Mouse (Mus musculus) ZHBTc4 (cell line): Measurements from ENCODE around the gene Atp2c1.

Source experiments
- DNase-seq: peaks from one replicate; pipeline ENCODE4 v3.0.0-alpha.2; 2011; ENCODE audit warnings: low read depth, low spot score

Atp2c1 gene

DNA sequence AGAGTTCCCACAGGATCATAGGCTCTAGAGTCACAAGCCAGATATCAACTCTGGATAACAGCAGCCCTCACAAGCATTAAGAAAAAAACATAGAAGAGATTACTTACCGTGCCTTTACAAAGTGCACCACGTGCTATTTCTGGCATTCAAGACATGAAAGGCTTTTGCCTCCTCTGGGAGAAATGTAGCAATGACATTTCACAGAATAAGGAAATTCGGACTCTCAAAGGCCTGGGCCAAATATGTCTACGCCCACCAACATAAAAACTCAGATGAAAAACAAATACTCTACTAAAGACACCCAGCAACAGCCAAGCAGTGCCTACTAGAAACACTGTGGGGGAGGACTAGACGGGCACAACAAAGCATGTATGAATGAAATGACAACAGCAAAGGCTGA, 38.8 kb downstream of the Atp2c1 start:
- DNase-seq = no peak

DNA sequence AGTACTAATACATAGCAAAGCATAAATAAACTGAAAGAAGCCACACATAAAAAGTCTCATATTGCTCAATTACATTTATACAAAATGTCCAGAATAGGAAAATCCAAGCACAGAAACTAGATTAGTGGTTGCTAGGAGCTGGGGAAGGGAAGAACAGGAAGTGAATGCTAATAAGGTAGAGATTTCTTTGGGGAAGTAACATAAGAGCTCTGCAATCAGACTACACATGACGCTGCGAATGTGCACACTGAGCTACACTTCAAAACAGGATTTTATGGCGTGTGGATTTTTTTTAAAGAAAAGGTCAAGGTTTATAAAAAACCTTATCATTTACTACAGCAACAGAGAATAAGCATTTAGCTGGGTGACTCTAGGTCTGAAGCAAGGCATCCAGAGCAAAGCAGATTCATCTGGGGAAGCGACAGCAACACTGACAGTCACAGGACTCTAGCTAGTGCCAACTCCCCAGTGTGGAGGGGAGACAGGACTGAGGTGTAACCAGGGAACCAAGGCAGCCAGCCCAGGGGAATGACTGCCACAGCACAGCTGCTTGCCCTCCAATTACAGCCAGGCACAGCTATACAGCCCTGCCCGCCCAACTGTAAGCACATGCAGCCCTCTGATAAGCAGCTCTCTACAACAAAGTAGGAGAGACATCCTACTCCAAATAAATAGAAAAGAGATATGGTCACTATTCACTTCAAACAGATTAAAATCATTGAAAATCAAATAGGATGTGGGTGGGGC, 42.6 kb downstream of the Atp2c1 start:
- DNase-seq = no peak

DNA sequence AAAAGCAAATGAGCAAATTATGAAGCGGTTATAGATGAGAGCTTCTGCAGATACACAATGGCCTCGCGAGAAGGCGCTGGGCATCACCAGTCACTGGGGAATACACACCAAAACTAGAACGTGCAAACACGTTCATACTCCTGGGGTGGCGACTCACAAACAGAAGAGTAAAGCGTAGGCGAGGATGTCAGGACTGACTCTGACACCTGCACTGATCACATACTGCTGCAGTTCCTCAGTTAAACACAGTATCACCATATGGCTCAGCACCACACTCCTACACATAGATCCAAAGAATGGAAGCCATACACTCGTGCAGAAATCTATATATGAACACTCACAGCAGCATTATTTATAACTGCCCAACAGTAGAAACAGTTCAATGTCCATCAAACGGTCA, 43.2 kb downstream of the Atp2c1 start:
- no peak for DNase-seq

DNA sequence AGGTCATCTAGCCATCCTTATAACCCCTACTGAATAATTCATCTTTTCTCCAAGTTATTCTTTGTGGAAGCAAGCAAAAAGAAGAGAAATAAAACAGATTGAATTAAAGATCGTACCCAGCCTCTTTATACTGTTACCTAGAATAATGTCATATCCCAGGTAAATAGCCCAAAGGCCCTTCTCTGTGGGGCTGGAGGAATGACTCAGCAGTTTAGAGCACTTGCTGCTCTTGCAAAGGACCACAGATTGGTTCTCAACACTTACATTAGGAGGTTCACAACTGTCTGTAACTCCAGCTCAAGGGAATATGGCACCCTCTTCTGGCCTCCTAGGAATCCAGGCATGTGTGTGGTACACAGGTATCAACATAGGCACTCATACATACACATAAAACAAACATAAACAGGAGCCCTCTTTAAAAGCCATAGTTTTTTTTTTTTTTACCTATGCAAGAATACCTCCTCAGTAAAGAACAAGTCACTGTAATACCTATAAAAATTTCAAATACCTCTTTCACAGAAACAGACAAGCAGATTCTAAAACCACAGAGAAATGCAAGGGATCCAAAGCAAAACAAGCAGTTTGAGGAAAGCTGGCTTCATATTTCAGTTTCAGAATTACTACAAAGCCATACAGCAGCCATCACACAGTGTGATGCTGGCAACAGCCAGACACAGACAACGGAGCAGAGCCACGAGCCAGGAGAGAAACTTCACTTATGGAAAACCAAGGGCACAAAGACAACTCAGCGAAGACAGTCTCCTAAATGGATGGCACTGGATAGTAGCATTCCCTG, 44.2 kb downstream of the Atp2c1 start:
- no peak for DNase-seq

DNA sequence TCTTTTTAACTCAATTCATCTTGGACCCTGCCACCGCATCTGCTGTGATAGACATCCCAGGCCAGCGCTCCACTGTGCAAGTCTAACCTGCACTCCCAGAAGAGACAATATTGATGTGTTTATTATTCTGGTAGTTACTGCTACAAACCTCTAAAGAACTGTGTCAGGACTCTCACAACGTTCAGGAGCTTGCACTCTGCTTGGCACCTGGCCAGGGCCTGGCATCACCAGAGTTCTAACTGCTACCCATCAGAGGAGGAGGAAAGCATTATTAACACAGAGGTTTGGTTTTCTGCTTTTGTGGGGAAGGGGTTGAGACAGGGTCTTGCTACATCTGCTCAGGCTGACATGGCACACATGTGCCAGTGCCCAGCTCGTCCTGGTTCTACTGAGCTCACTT, 45.0 kb downstream of the Atp2c1 start:
- DNase-seq = no peak

DNA sequence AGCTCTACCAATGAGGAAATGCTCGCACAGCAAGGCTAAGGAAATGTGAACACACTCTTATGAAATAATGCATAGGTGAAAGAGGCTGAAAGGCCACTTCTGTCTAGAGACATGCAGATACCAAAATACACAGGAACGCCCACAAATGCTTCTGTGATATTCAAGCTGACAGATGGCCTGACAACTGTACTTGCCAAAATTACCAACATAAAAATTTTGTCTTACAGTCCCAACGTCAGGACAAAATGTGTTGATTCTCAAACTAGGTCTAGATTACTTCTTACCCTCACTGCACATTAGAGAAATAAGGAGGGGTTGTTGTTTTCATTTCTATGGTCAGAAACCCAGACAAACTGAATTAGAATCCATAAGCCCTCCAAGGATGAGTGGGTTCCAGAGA, 51.0 kb downstream of the Atp2c1 start:
- DNase-seq = no peak

DNA sequence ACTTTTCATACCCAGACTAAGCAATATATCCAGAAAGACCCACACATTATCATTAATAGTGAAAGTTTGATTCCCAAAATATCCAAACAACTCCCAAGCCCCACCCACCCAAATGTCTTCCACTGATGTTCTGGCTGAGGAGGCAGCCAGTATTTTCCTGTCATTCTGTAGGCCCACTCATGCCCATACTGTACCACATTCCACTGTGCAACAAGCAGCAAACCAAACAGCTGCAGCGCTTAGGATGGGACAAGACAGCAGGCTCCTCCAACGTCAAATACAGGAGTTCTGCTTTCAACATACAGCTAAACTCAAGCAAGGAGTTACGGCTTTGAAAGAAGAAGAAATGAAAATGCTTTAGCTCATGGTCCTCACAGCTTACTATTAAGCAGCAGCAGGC, 52.2 kb downstream of the Atp2c1 start:
- DNase-seq = no peak

DNA sequence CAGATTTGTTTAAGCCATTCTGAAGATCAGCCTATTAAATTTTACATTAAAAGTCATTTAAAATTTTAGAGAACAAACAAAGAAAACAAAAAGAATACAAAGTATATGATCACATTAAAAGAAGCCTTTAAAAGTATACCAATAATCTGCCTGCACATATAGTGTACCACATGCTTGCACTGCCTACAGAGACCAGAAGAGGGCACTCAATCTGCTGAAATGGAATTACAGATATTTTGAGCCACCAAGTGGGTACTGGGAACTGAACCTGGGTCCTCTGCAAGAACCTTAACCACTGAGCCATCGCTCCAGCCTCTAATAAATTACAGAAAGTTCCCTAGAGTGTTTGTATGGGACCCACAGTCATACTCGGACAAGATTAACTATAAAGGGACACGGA, 59.3 kb downstream of the Atp2c1 start:
- peak; percentile 40 for DNase-seq

DNA sequence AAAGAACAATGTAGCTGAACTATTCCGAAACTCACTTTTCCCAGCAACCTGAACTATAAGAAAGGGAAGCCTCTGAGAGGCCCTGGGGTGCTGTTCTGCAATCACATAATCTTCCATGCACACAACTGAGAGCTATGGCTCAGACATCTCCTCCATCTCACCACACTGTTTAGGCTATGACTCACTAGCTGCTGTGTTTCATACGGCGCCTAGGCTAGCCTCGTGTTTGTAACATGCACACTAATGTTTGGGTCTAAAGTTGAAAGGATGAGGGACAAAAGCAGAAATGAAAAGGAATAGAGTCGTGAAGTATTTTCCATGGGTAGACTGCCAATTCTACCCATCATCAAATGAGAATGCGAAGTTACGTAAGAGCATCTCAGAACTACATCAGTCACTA, 65.6 kb downstream of the Atp2c1 start:
- no peak for DNase-seq

DNA sequence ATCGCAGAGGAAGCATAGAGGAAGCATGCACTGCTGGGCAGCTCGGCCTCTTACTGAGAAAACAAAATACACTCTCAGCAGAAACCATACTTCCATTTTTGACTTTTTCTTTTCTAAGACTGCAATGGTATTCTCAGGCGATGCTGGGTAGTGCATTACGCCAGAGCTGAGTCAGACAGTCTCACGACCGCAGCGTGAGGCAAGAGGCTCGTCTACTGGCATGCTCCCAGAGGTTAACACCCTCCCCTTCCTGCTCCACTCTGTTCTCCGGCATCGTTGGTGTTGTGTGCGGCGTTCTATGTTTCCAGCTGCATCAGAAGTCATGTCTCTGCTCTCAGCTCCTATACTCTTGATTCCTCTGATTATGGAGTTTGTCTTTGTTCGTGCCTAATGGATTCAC, 68.1 kb downstream of the Atp2c1 start:
- DNase-seq = no peak

DNA sequence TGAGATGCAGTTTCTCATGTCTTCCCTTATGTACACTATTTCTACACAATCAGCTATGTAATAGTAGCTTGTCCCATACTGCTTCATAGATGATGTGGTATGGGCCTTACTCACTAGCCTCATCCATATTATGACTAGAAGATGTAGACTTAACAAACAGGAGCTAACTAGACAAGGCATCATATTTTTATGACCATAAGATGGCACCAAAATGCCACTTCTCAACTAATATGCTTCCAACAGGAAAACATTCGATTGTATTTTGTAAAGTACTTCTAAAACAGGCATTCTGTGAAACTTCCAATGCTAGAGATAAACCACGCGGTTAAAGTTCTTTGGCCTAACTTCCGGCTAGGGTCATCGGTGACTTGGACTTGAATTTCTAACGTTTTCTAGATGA, 118.6 kb downstream of the Atp2c1 start:
- DNase-seq = no peak

DNA sequence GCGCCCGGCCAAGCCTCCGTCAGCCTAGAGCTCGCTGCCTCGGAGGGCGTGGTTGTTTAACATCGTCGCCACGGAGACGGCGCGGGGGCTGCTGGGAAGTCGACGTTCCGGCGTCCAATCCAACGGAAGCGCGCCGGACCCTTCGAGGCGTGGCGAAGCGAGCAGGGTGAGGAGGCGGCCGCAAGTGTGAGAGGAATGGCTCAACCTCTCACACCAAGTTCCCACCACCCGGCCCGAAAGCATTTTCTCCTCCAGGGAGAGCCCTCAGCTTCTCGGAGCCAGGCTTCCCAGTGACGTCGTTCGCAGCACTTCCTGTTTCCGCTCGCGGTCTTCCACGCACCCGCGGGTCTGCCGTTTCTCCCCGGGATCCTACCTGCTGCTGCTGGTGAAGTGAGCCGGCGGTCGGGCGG, 131.9 kb downstream of the Atp2c1 start, which contains the start of the genes Aste1 and Nek11:
TSS of gene Aste1 (plus strand) at position 175 of the 410 bp plus-strand sequence.
TSS of gene Nek11 (minus strand) at position 307 of the 410 bp plus-strand sequence.
- DNase-seq = peak; percentile 98

DNA sequence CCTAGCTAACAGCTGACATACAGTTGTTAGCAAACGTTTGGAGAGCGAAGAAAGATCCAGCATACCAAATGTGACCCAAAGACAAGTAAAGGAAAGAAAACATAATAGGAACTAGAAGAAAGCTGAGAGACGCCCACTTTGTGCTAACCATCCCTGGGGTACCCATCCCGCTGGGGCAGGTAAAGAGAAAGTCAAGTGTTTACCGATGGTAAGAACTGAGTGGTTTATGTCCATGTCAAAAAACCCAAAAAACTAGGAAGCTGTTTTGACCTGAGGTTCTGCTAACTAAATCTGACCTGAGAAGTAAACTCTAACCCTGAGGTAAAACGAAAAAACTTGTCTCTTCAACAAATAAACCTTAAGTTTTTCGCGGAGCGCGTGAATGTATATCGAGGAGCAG, 132.4 kb downstream of the Atp2c1 start:
- no peak for DNase-seq

DNA sequence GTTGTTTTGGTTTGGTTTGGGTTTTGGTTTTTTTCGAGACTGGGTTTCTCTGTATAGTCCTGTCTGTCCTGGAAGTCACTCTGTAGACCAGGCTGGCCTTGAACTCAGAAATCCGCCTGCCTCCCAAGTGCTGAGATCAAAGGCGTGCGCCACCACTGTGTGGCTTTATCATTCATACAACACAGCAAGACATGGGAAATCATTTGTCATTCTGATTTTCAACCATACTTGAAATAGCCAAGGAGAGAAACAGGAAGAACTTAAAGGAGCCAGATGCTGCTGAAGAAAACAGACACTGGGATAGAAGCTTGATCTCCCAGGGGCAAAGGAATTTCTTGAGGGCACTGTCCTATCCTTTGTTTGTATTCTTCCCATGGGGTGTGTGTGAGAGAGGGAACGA, 136.5 kb downstream of the Atp2c1 start:
- DNase-seq = peak; percentile 77

DNA sequence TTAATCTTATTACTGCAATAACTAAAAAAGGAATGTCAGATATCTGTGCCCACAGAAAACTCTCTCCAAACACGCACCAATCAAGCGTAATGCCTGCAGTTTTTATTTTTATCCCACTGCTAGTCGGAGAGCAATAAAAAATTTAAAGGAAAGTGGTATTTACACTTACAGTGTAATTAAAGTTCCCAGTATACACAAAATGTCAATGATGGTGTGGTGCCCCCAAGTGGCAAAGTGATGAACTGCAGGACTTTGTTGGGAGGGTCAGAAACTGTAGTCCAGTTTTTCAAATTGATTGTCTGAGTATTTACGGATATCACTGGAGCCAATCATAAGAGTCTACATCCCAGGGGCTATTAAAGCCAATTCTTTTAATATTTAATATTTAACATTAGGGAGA, 137.8 kb downstream of the Atp2c1 start:
- DNase-seq = peak; percentile 70

DNA sequence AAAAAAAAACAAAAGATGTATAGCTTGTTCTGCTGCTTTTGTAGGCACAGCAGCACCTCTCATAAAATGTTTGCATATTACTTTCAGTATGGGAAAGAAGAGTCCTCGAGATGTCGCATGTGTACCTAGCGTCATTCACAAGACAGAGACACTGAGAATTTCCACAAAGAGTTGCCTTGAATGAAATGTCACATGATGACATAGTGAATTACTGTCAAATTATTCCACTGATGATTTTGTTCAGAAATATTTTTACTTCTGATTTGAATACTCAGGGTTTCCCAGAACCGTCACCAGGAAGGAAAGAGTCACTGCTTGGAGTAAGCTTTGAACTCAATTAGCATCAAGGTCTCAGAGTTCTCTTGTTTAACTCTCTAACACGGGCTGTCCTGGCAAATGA, 139.7 kb downstream of the Atp2c1 start:
- no peak for DNase-seq

DNA sequence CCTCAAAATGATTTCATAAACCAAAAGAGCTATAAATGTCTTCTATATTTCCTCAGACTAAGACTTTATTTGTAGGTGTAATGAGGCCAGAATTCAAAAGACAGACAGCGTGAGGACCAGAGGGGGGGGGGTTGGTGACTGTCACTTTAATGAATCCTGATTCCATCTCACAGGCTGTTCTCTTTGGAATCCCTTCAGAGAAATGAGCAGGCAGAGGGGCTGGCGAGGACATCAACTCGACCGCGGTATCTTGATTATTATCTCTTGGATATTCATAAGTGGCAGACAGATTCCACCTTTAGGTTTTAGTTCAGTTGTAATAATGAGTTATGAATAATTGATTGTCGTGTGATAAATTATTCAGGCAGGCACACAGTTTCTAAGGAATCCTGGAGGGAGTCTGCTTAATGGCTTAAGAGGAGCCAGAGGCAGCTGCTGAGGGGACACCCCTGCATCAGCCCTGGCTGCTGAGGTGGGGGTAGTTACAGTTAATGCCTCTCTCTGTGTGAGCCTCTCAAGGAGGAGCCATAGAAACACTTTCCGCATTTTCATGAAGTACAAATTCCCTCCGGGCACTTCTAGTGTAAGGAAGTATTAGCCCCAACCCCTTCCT, 147.5 kb downstream of the Atp2c1 start:
- DNase-seq = no peak

DNA sequence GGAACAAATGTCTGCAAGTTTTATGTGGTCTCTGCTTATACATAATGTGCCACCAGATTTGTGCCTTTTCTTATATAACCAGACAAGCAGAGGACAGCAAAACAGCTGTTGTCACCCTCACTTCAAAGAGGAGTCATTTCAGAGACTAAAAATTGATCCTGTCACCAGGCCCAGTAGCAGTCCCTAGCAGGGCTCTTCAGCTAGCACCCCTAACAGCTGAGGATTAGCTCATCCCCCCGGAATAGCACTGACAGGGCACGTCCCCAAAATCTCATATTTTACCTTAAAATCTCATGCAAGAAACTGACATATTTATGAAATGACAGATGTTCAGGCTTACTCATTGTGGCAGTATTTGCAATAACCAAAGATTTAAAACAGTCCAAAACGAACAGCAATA, 149.5 kb downstream of the Atp2c1 start:
- no peak for DNase-seq

DNA sequence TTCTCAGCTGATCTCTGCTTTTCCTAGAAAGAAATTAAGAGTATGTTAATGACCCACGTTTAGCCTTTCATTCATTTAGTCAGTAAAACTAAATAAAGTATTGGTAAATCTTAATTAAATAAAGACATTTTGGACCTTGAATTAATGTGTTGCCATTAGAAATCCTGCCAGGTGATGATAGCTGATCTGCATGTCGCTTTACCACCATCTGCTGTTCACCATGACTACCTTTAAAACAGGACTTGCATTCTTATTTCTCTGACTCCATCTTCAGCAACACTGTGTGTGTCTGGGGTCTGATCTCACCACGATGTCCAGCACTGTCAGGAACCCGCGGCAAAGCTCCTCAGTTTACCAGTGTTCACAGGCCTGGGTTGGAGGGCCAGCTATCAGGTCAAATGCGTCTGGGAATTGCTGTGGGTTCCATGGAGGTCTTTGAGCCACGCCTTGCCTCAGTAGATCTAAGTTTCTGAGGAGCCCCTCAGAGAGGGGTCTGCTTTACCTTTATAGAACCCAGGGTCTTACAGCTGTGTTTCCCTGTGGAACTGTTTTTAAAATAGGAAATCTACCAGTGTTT, 150.1 kb downstream of the Atp2c1 start:
- no peak for DNase-seq

DNA sequence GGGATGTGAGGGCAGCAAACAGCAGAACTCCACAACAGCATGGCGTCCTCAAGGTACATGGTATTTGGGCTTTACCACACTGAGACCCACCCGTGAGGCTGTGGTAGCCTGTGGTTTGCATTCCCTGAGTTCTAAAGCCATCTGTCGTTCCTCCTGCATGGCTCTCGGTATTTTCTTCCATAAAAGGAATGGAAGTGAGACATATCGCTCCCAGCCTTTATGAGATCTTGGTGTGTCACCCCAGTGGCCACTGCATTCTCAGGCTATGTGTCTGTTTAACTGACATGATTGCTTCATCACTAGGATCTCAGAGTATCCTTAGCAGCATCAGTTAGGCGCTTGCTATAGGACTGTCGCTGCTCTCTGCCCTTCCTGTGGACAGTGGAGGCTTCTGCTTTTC, 150.7 kb downstream of the Atp2c1 start:
- DNase-seq = no peak

DNA sequence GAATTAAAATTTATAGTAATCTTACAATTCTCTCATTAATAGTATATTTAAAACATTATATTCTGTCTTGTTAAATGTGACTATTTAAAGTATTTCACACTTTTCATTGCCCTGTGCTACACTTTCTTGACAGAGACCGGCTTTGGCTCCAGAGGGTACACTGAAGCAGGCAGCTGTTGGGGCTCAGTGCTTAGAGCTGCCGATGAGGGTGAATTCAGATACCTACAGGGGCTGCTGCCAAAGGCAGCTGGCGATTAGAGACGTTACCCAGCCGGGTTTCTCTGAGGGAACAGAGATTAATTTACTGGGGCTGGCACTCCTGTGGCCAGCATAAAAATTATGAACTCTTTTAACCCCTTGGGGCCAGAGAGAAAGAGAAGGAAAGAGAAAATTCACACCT, 152.8 kb downstream of the Atp2c1 start:
- DNase-seq = no peak

DNA sequence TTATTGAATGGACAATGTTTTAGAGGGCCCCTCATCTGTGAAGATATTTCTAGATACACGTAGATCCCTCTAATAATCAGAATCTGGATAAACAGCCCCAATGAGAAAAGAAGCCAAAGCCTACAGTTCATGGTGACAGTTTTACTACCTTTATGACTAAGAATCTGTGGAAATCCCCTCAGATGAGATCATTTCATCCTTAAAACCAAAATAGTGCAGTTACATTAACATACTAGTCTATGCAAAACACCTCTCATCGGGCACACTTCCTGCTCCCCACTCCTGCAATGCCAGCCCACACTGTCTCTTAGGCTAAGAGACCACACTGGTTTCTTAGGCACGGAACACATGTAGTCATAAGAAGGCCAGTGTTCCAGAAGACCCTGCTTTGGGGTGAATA, 158.5 kb downstream of the Atp2c1 start:
- no peak for DNase-seq
